Mouse (Mus musculus): ENCODE results near the gene Mettl26. TPM values are rescaled to one million over a fixed set of nuclear protein-coding genes. Genes with fewer than 3 reads are reported as not detected.
"Not testable (repeated sequence)": the region's sequence is repeated elsewhere in the genome, so short reads cannot be mapped to it uniquely, and the experiment has no call there.

The Mettl26 gene
- polyA plus RNA-seq, 1 experiment from 2014 or later: 60.1 TPM

DNA sequence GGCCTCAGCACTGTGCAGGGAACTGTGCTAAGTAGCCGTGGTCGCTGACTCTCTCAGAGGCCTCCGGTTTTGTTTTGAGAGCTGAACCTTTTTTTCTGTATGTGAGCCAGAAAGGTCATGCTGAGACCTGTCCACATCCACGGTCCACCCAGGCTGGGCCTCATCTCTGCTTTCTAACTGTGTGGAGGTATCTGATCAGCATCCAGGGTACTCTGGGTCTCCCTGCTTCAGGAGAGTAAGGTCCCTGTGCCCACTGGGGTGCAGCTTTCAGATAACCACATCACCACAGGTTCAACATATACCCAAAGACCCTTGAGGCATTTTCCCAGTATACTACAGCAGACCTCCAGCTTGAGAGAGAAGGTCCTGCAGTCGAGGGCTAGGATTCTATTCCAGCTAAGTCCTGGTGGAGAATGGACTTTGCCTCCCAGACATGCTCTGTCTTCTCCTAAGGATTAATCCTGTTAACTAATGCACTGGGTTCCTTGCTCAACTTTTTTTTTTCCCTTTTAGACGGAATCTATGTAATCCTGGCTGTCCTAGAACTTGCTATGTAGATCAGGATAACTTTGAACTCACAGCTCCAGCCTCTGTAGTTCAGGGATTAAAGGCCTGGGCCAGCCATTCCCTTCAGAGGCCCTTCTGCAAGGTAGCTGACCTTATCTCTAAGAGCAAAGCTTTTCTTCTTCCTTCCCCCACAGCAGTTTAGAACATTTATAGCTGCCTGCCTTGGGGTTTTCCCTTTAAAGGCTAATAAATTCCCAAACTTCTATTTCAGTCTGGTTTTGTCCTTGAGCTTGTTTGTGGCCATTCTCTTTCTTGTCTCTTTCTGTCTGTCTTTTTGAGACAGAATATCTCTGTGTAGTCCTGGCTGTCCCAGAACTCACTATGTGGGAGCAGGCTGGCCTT lies 12.9 kb upstream of the Mettl26 start:
- H3K4me2 ChIP-seq: peak overlapping the region; percentile 89
- peaks cover 17% of the 10 kb centered on the region for H3K4me1 ChIP-seq (replicated peaks)
- H3K4me3 ChIP-seq (replicated peaks): peak overlapping the region; percentile 57
- peak overlapping the region; percentile 86 for H3K9ac ChIP-seq (replicated peaks)
- no peaks in the 10 kb centered on the region for H3K9me3 ChIP-seq
- H3K36me3 ChIP-seq: no peaks in the 10 kb centered on the region
- H3K27me3 ChIP-seq: no peaks in the 10 kb centered on the region
- ATAC-seq (ENCODE audit: insufficient number of reproducible peaks, insufficient read depth, low FRiP score, low TSS enrichment, low read depth): 0 out of 2 replicates have a peak, but pooled peaks have one; percentile 13
- H3K27ac ChIP-seq: peak overlapping the region; percentile 86
- 14% methylated on average over 6 of the region's 6 CpGs for WGBS

DNA sequence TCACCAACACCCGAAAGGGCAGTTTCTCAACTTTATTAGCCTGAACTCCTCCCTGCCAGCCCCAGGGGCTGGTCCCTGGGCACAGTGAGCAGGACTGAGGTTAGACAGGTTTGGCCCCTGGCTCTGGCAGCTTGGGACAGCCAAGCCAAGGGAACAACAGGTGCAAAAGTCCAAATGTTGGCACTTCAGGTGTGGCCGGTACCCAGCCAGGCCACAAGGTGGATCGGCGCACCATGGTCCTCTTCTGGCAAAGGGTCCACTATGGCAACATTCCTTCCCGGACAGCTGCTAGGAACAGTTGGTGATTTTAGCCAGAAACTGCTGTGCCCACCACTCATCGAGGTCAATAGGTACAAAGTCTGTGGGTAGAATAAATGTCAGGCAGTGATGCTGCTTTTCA lies 11.2 kb upstream of the Mettl26 start:
- WGBS: 86% methylated on average over 6 of the region's 6 CpGs
- H3K4me1 ChIP-seq (replicated peaks): peaks cover 28% of the 10 kb centered on the region
- H3K36me3 ChIP-seq: no peaks in the 10 kb centered on the region
- H3K4me2 ChIP-seq: no peak overlapping the region
- no peak for ATAC-seq (ENCODE audit: insufficient number of reproducible peaks, insufficient read depth, low FRiP score, low TSS enrichment, low read depth)
- no peak overlapping the region for H3K27ac ChIP-seq
- no peak overlapping the region for H3K4me3 ChIP-seq (replicated peaks)
- H3K9ac ChIP-seq (replicated peaks): no peak overlapping the region
- no peaks in the 10 kb centered on the region for H3K27me3 ChIP-seq
- H3K9me3 ChIP-seq: no peaks in the 10 kb centered on the region

DNA sequence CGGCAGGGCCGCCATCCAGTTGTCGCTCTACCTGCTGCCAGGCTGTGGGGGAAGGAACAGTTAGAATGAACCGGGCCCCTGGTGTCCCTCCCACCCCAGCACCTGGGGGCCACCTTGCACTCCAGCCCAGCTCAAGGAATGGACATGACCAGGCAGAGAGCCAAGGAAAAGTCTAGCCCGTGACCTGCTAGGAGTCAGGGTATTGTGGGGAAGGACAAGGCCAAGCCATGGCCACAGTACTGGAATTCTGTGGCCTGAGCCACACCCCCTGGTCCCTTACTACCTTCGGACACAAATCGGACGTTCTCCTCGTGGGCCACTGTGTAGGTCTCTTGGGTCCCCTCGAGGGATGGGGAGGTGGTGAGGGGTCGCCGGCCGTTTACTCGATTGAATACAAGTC lies 10.6 kb upstream of the Mettl26 start:
- WGBS: 91% methylated on average over 14 of the region's 14 CpGs

GRCm38 (mm10) chr17:25865288-25865687 lies 9.6 kb upstream of the Mettl26 start:
- Histone ChIP-seq H3K9ac (replicated peaks) (no peak overlapping the region), H3K36me3 (no peaks in the 10 kb centered on the region), H3K9me3 (no peaks in the 10 kb centered on the region), H3K27ac (no peak overlapping the region), H3K27me3 (no peaks in the 10 kb centered on the region), H3K4me1 (replicated peaks) (peaks cover 31% of the 10 kb centered on the region), H3K4me3 (replicated peaks) (no peak overlapping the region), H3K4me2 (no peak overlapping the region)
- no peak for ATAC-seq (ENCODE audit: insufficient number of reproducible peaks, insufficient read depth, low FRiP score, low TSS enrichment, low read depth)
- 91% methylated on average over 11 of the region's 11 CpGs for WGBS

More for the DNA sequence above, 10.6 kb upstream of the Mettl26 start:
- Histone ChIP-seq H3K4me1 (replicated peaks) (peaks cover 34% of the 10 kb centered on the region), H3K36me3 (no peaks in the 10 kb centered on the region), H3K27me3 (no peaks in the 10 kb centered on the region), H3K4me3 (replicated peaks) (no peak overlapping the region), H3K9ac (replicated peaks) (no peak overlapping the region), H3K9me3 (no peaks in the 10 kb centered on the region), H3K4me2 (no peak overlapping the region), H3K27ac (no peak overlapping the region)
- no peak for ATAC-seq (ENCODE audit: insufficient number of reproducible peaks, insufficient read depth, low FRiP score, low TSS enrichment, low read depth)

- H3K27me3 ChIP-seq: no peaks in the 10 kb centered on the region
- no peak overlapping the region for H3K27ac ChIP-seq
- ATAC-seq (ENCODE audit: insufficient number of reproducible peaks, insufficient read depth, low FRiP score, low TSS enrichment, low read depth): no peak
- no peaks in the 10 kb centered on the region for H3K36me3 ChIP-seq
- no peaks in the 10 kb centered on the region for H3K9me3 ChIP-seq
- WGBS: 89% methylated on average over 3 of the region's 3 CpGs
- peaks cover 23% of the 10 kb centered on the region for H3K4me1 ChIP-seq (replicated peaks)
- no peak overlapping the region for H3K4me2 ChIP-seq
- H3K9ac ChIP-seq (replicated peaks): no peak overlapping the region
- no peak overlapping the region for H3K4me3 ChIP-seq (replicated peaks)
Measured at GRCm38 (mm10) chr17:25866172-25866571, 8.7 kb upstream of the Mettl26 start.

DNA sequence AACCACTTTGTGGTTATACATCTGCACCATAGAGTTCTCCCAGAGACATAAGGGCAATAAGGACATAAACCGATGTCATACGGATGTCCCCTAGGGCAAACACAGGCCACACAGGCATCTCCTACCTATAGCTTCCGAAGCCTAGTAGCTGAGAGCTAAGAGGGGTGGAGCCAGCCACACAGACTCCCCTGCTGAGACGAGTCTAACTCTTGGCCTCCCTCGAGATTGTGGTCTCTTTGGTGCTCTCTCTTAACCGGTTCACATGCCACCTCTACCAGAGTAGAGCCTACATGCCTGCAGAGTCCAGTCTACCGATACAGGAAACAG lies 7.4 kb upstream of the Mettl26 start:
- Histone ChIP-seq H3K4me1 (replicated peaks) (peaks cover 17% of the 10 kb centered on the region), H3K36me3 (no peaks in the 10 kb centered on the region), H3K4me3 (replicated peaks) (peak overlapping the region; percentile 81), H3K27me3 (no peaks in the 10 kb centered on the region), H3K4me2 (peak overlapping the region; percentile 99), H3K9ac (replicated peaks) (no peak overlapping the region), H3K27ac (no peak overlapping the region), H3K9me3 (no peaks in the 10 kb centered on the region)
- 10% methylated on average over 7 of the region's 7 CpGs for WGBS
- ATAC-seq (ENCODE audit: insufficient number of reproducible peaks, insufficient read depth, low FRiP score, low TSS enrichment, low read depth): no peak

- Histone ChIP-seq H3K27ac (0 out of 2 replicates have a peak overlapping the region, but pooled peaks have one; percentile 75), H3K36me3 (no peaks in the 10 kb centered on the region), H3K4me1 (replicated peaks) (peaks cover 17% of the 10 kb centered on the region), H3K4me3 (replicated peaks) (peak overlapping the region; percentile 81), H3K4me2 (peak overlapping the region; percentile 99), H3K27me3 (no peaks in the 10 kb centered on the region), H3K9ac (replicated peaks) (peak overlapping the region; percentile 69), H3K9me3 (no peaks in the 10 kb centered on the region)
- peak; percentile 29 for ATAC-seq (ENCODE audit: insufficient number of reproducible peaks, insufficient read depth, low FRiP score, low TSS enrichment, low read depth)
- WGBS: 1% methylated on average over 41 of the region's 42 CpGs
Measured at GRCm38 (mm10) chr17:25867836-25868600, 6.9 kb upstream of the Mettl26 start.

GRCm38 (mm10) chr17:25868601-25869191 lies 6.2 kb upstream of the Mettl26 start, which contains the start of gene Mcrip2:
TSS of gene Mcrip2 (minus strand) at chr17:25868764.
- H3K27me3 ChIP-seq: no peaks in the 10 kb centered on the region
- no peaks in the 10 kb centered on the region for H3K9me3 ChIP-seq
- H3K4me1 ChIP-seq (replicated peaks): peaks cover 17% of the 10 kb centered on the region
- under 1% methylated on average over 24 of the region's 24 CpGs for WGBS
- peak within 1 kb of the TSS; percentile 69 for H3K9ac ChIP-seq (replicated peaks)
- peak within 1 kb of the TSS; percentile 75 for H3K27ac ChIP-seq
- peak within 1 kb of the TSS; percentile 99 for H3K4me2 ChIP-seq
- ATAC-seq (ENCODE audit: insufficient number of reproducible peaks, insufficient read depth, low FRiP score, low TSS enrichment, low read depth): peak; percentile 63
- H3K4me3 ChIP-seq (replicated peaks): peak within 1 kb of the TSS; percentile 81
- H3K36me3 ChIP-seq: no peaks in the 10 kb centered on the region

DNA sequence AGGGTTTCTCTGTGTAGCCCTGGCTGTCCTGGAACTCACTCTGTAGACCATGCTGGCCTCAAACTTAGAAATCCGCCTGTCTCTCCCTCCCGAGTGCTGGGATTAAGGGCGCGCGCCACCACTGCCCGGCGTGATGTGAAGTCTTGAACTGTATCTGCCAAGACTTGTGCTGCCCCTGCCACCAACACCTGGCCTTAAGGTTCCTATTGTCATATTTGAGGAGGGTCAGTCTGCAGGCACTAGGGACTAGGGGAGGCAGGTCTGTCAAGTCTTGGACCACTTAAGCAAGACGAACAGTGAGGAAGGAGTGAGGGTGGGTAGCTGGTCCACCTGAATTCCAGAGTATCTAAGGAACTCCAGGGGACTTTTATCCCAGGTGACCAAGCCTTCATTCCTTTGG lies 5.4 kb upstream of the Mettl26 start:
- H3K27me3 ChIP-seq: no peaks in the 10 kb centered on the region
- no peaks in the 10 kb centered on the region for H3K36me3 ChIP-seq
- WGBS: 91% methylated on average over 8 of the region's 8 CpGs
- H3K9ac ChIP-seq (replicated peaks): no peak overlapping the region
- no peak for ATAC-seq (ENCODE audit: insufficient number of reproducible peaks, insufficient read depth, low FRiP score, low TSS enrichment, low read depth)
- no peak overlapping the region for H3K4me2 ChIP-seq
- H3K4me1 ChIP-seq (replicated peaks): peaks cover 23% of the 10 kb centered on the region
- no peaks in the 10 kb centered on the region for H3K9me3 ChIP-seq
- no peak overlapping the region for H3K4me3 ChIP-seq (replicated peaks)
- no peak overlapping the region for H3K27ac ChIP-seq

DNA sequence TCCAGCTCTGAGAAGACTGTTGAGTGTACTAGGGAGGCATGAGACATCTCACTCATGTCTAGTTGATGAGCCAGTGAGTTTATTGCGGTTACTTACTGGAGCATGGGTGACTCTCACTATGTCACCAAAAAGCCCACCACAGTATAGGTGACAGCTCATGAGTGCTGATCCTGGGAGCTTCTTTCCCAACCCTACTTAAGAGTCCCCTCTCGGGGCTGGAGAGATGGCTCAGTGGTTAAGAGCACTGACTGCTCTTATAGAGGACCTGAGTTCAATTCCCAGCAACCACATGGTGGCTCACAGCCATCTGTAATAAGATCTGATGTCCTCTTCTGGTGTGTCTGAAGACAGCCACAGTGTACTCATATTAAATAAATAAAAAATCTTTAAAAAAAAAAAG lies 4.9 kb upstream of the Mettl26 start:
- Histone ChIP-seq H3K27me3 (no peaks in the 10 kb centered on the region), H3K9me3 (no peaks in the 10 kb centered on the region), H3K4me3 (replicated peaks) (no peak overlapping the region), H3K4me2 (no peak overlapping the region), H3K9ac (replicated peaks) (no peak overlapping the region), H3K27ac (no peak overlapping the region), H3K4me1 (replicated peaks) (peaks cover 23% of the 10 kb centered on the region), H3K36me3 (no peaks in the 10 kb centered on the region)
- no peak for ATAC-seq (ENCODE audit: insufficient number of reproducible peaks, insufficient read depth, low FRiP score, low TSS enrichment, low read depth)
- WGBS: 84% methylated on average over 2 of the region's 2 CpGs

GRCm38 (mm10) chr17:25871566-25871965 lies 3.3 kb upstream of the Mettl26 start:
- not testable (repeated sequence) for H3K4me2 ChIP-seq; ATAC-seq (ENCODE audit: insufficient number of reproducible peaks, insufficient read depth, low FRiP score, low TSS enrichment, low read depth); H3K4me3 ChIP-seq (replicated peaks); H3K9ac ChIP-seq (replicated peaks); H3K27me3 ChIP-seq; H3K36me3 ChIP-seq; H3K9me3 ChIP-seq; H3K27ac ChIP-seq
- peaks cover 32% of the 10 kb centered on the region for H3K4me1 ChIP-seq (replicated peaks)

Data from limb, embryonic 12.5 days (tissue).